In the genomic region with DNA sequence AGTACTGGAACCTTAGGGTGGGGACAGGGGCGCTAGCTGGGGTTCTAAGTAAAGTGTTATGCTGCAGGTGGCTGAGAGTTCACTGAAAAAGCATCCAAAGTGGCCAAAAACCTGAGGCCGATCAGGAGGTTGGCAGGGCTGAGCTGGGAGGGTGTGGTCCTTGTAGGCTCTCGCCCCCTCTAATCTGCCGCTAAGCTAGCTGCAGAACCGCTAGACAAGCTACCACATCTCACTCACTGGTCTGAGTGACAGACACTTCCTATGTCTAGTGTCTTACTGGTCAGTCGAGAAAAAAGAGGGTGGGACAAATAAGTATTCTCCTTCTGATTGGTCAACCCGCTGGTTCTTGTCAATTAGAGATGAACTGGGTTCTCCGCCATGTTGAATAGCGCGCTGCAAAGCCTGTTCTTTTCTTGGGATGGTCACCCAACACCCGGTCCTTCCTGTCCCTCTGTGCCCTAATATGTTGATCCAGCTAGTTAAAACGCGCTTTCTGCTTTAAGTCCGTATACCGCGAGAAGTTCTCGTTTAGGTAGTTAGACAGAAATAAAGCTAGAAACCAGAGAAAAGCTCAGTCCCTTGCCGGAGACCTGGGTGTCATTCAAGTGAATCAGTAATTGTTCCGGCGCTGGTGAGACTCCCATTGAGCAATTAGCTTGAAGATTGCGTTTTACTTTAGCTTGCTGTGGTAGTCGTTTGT, we compare ENCODE assay signal across 8 mouse cellular contexts. TPM values are rescaled to one million over a fixed set of nuclear protein-coding genes. Genes with fewer than 3 reads are reported as not detected.
DNase-seq lines count a peak whose midpoint lies in the region; ATAC-seq lines count a peak whose summit lies in the region.

Fam161a (plus strand) TSS at position 51 of the 700 bp plus-strand sequence.

- no peaks in the 10 kb centered on the region for H3K27me3 ChIP-seq in intestine, embryonic 15.5 days (replicated peaks)

- H3K4me2 ChIP-seq in intestine, embryonic 15.5 days (replicated peaks): peak within 1 kb of the TSS; percentile 84

- H3K4me3 ChIP-seq in intestine, embryonic 15.5 days (replicated peaks): peak within 1 kb of the TSS; percentile 66

- ATAC-seq in intestine, embryonic 15.5 days: peak; percentile 94
- ATAC-seq in megakaryocyte-erythroid progenitor cell, adult 5-6 weeks (replicated peaks; ENCODE audit: low FRiP score, low TSS enrichment, poor library complexity, severe bottlenecking): peak; percentile 95

- 1% methylated on average over 22 of the region's 22 CpGs for WGBS in intestine, embryonic 15.5 days

- no peaks in the 10 kb centered on the region; the same call in 1 of the 2 replicates for H3K4me1 ChIP-seq in intestine, embryonic 15.5 days (replicated peaks)

- intact Hi-C loops in gastrocnemius, postnatal 36 days (cut with DNase I): loop anchor here (5.0 kb wide), 1 partner anchor 145 kb away; no protein-coding TSS in a partner anchor
- intact Hi-C loops in left cerebral cortex, postnatal 14 days (cut with DNase I): loop anchor here (2.0 to 5.0 kb wide), 3 partner anchors 59 to 265 kb away; partner anchors contain the start of gene Xpo1

- H3K9ac ChIP-seq in intestine, embryonic 15.5 days: peak within 1 kb of the TSS; percentile 64

- peak; percentile 45 to 65 for DNase-seq in urinary bladder, adult 18-20 months (ENCODE audit: low spot score in 2 of 2)
- no peak for DNase-seq in urinary bladder, postnatal 10 days (ENCODE audit: low spot score)
- DNase-seq in embryo, embryonic 9.5 days (ENCODE audit: extremely low spot score): peak; percentile 82
- DNase-seq in gastrocnemius, postnatal 36 days: peak; percentile 52 to 54
- DNase-seq in left cerebral cortex, postnatal 14 days (ENCODE audit: low spot score in 2 of 2): peak; percentile 86 to 97
- peak; percentile 57 for DNase-seq in right cerebral cortex, postnatal 14 days

- H3K27ac ChIP-seq in intestine, embryonic 15.5 days: peak within 1 kb of the TSS; percentile 88

- H3K9me3 ChIP-seq in intestine, embryonic 15.5 days: no peaks in the 10 kb centered on the region

- H3K36me3 ChIP-seq in intestine, embryonic 15.5 days: peaks cover 3% of the 10 kb centered on the region; the same call in 1 of the 2 replicates

RNA-seq across cellular contexts. Expression of gene Fam161a, which starts in this region (rescaled TPM):
- 1 to 10 TPM; 1.8 to 2.8 TPM for total RNA-seq in gastrocnemius, postnatal 36 days (2021)
- 1.5 and 1.8 TPM in 2 replicates for polyA plus RNA-seq in intestine, embryonic 15.5 days (2015; fragmentation: Nextera tagmentation; extraction: Ambion mirVana)
- 1 to 10 TPM; 2.9 to 3.9 TPM for total RNA-seq in left cerebral cortex, postnatal 14 days (2021)
- 1.2 and 4.3 TPM in 2 replicates for total RNA-seq in megakaryocyte-erythroid progenitor cell, adult 5-6 weeks (2014; fragmentation: Nextera tagmentation)
- total RNA-seq in megakaryocyte-erythroid progenitor cell, adult 5-6 weeks (2017): 2.4 and 3.0 TPM in 2 replicates
